Mouse (Mus musculus) erythroblast, embryonic 14.5 days (primary cell): ENCODE data around the gene Gm28035.

Source experiments
- GATA1 ChIP-seq: IDR thresholded peaks from 2 replicates; pipeline ENCODE4 v1.6.1; 2012; ENCODE audit warnings: low read length, inconsistent platforms, mixed read lengths
- TAL1 ChIP-seq: IDR thresholded peaks from 3 replicates; pipeline ENCODE4 v1.6.1; 2012; ENCODE audit warnings: low read length, inconsistent platforms, mixed read lengths

DNA sequence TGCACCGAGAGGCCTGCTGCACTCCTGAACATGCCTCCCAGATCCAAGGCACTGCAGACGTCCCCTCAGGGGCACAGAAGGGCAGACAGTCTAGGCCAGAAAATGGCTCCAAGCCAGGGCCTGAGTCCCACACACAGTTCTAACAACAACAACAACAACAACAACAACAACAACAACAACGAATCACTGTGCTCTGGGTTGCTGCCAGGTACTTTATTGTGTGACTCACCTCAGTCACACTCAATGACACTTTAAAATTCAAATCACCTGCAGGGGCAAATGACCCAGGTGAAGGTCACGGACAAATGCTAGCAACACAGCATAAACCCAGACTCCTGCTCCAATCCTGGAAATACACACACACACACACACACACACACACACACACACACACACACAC is 42.3 kb upstream of the Gm28035 start:
- TF ChIP-seq GATA1 (no peak), TAL1 (no peak)
